Mouse (Mus musculus): ENCODE data around the gene Tbc1d1.

DNA sequence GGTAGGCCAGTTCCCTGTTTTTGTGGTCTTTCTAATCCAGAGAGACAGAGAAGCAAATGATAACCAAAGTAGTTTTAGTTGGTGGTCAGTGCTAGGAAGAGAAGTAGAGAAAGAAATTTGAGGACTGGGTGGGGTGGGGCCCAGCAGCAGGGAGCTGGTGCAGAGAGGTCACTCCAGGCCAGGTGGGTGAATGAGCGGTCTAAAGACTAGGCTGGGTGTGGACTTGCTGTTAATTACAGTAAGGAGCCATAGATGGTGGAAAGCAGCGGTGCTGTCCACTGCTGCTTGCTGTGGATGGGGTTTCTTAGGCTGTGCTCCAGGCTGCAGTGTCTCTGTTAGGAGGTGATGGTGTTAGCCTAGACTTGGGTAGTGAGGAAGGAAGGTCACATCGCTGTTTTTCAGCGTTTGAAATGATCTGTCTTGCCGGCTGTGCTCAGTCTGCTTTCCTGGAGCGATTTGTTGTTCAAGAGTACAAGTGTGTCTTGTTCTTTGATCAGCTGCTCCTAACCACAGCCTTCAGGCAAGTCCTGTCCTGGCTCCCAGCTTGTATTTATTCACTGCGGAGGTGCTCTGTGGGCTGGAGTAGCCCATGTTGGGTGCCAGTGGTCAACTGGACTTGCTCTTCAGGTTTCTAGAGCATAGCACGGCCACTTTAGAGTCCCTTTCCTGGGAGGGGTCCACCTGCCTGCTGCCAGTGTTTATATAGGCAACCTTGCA is 78.3 kb downstream of the Tbc1d1 start:
- TF ChIP-seq EP300 (optimal IDR thresholded peaks at IDR 0.05) (no peak), CTCF (IDR thresholded peaks at IDR 0.05; ENCODE audit: low read depth) (no peak)
